28 mouse cellular contexts compared by ENCODE assay signal in genomic region chr6:55012516-55012915, GRCm38 (mm10).
"Had no signal": no experiment of that assay in that cellular context is flagged by ENCODE, and none has a peak within 500 bp of the region (broad histone marks: within the 10 kb centered on the region; RNA-seq: fewer than 3 reads in every experiment).

No protein-coding gene starts in this region.

- DNase-seq: left cerebral cortex, postnatal 4 days; liver; liver, embryonic 13.5 days; liver, postnatal 0 days; lung, adult 18-20 months; lung, adult 2 months; lung, embryonic 14.5 days; lung, postnatal 10 days; lung, postnatal 14 days; lung, postnatal 36 days; lung, postnatal 4 days; midbrain, embryonic 14.5 days had no signal

- H3K27ac ChIP-seq: limb, embryonic 10.5 days; limb, embryonic 12.5 days; limb, embryonic 13.5 days; limb, embryonic 15.5 days; liver, embryonic 12.5 days; liver, embryonic 13.5 days; liver, embryonic 14.5 days; liver, embryonic 15.5 days; lung, embryonic 15.5 days; macrophage; midbrain, embryonic 10.5 days; midbrain, embryonic 12.5 days; midbrain, embryonic 13.5 days; midbrain, embryonic 15.5 days; neural tube, embryonic 12.5 days had no signal

- H3K4me3 ChIP-seq: limb, embryonic 10.5 days; limb, embryonic 12.5 days; limb, embryonic 13.5 days; limb, embryonic 15.5 days; liver, embryonic 12.5 days; liver, embryonic 13.5 days; liver, embryonic 15.5 days; lung, embryonic 15.5 days; megakaryocyte, embryonic 14.5 days; midbrain, embryonic 10.5 days; midbrain, embryonic 12.5 days; midbrain, embryonic 13.5 days; midbrain, embryonic 15.5 days; myocyte; neural tube, embryonic 12.5 days had no signal

- H3K36me3 ChIP-seq: limb, embryonic 10.5 days; limb, embryonic 12.5 days; limb, embryonic 13.5 days; limb, embryonic 15.5 days; liver, embryonic 12.5 days; liver, embryonic 13.5 days; liver, embryonic 15.5 days; lung, embryonic 15.5 days; midbrain, embryonic 10.5 days; midbrain, embryonic 12.5 days; midbrain, embryonic 13.5 days; midbrain, embryonic 15.5 days; neural tube, embryonic 12.5 days had no signal

- H3K9me3 ChIP-seq: limb, embryonic 10.5 days; limb, embryonic 12.5 days; limb, embryonic 15.5 days; liver, embryonic 12.5 days; liver, embryonic 13.5 days; liver, embryonic 15.5 days; lung, embryonic 15.5 days; midbrain, embryonic 12.5 days; midbrain, embryonic 15.5 days had no signal

- H3K27me3 ChIP-seq: limb, embryonic 13.5 days; lung, embryonic 15.5 days; midbrain, embryonic 13.5 days; midbrain, embryonic 15.5 days had no signal
